Mouse (Mus musculus) MEL (cell line): ENCODE results near the gene Paqr5. TPM values are rescaled to one million over a fixed set of nuclear protein-coding genes. Genes with fewer than 3 reads are reported as not detected.

Source experiments
- DNase-seq: peaks from one replicate; pipeline ENCODE4 v3.0.0; 2011; ENCODE audit warnings: low read depth, low spot score
- H3K27ac ChIP-seq: 2 replicates; pipeline ENCODE4 v1.5.1; 2012; ENCODE audit warnings: low read depth, mild to moderate bottlenecking, control low read depth, low read length, moderate library complexity; ENCODE audit not compliant: control insufficient read depth
- H3K27me3 ChIP-seq, 2 experiments: fragments of 150-350 bp in 1 of 2; sonication (generic) in 1 of 2; 2 replicates each; pipeline ENCODE4 v1.6.1; 2012; ENCODE audit warnings: low read length in 2 of 2, mild to moderate bottlenecking in 2 of 2, improper control_type of control experiment in 1 of 2, moderate library complexity in 1 of 2; ENCODE audit not compliant: insufficient read depth in 2 of 2, control insufficient read depth in 1 of 2
- H3K36me3 ChIP-seq, 2 experiments: 2 replicates each; pipeline ENCODE4 v1.6.1; 2012 to 2014; ENCODE audit warnings: low read length in 2 of 2, improper control_type of control experiment in 1 of 2, inconsistent platforms in 1 of 2, mild to moderate bottlenecking in 1 of 2; ENCODE audit not compliant: insufficient read depth in 2 of 2, control insufficient read depth in 1 of 2
- H3K4me1 ChIP-seq, 2 experiments: fragments of 150-350 bp in 1 of 2; sonication (generic) in 1 of 2; 2 replicates each; pipeline ENCODE4 v1.6.1; 2012; ENCODE audit warnings: low read length in 2 of 2, improper control_type of control experiment in 1 of 2, mild to moderate bottlenecking in 1 of 2; ENCODE audit not compliant: insufficient read depth in 2 of 2, control insufficient read depth in 1 of 2
- H3K4me3 ChIP-seq, 2 experiments: fragments of 150-350 bp in 1 of 2; sonication (generic) in 1 of 2; 2 replicates each; pipeline ENCODE4 v1.5.1; 2012; ENCODE audit warnings: low read depth in 2 of 2, low read length in 2 of 2, mild to moderate bottlenecking in 2 of 2, moderate library complexity in 2 of 2, control low read depth in 1 of 2, improper control_type of control experiment in 1 of 2; ENCODE audit not compliant: control insufficient read depth in 1 of 2, insufficient read depth in 1 of 2
- H3K79me2 ChIP-seq: 2 replicates; pipeline ENCODE4 v1.6.1; 2012; ENCODE audit warnings: mild to moderate bottlenecking, low read length, moderate library complexity; ENCODE audit not compliant: control insufficient read depth, poor library complexity, insufficient read depth
- H3K9ac ChIP-seq: 2 replicates; pipeline ENCODE4 v1.6.1; 2012; ENCODE audit warnings: low read depth, mild to moderate bottlenecking, control low read depth, low read length, moderate library complexity; ENCODE audit not compliant: control insufficient read depth, poor library complexity, severe bottlenecking
- H3K9me3 ChIP-seq: fragments of 150-350 bp; sonication (generic); replicated peaks from 2 replicates; pipeline ENCODE4 v1.6.1; 2012; ENCODE audit warnings: mild to moderate bottlenecking, low read length, improper control_type of control experiment, moderate library complexity; ENCODE audit not compliant: insufficient read depth
- BHLHE40 ChIP-seq: IDR thresholded peaks from 2 replicates; pipeline ENCODE4 v1.6.1; 2012; ENCODE audit warnings: low read depth, mild to moderate bottlenecking, inconsistent platforms, low read length, improper control_type of control experiment, borderline replicate concordance
- CHD1 ChIP-seq: IDR thresholded peaks from 2 replicates; pipeline ENCODE4 v1.6.1; 2012; ENCODE audit warnings: low read depth, mild to moderate bottlenecking, inconsistent platforms, low read length, improper control_type of control experiment
- CHD2 ChIP-seq: IDR thresholded peaks from 2 replicates; pipeline ENCODE4 v1.6.1; 2011; ENCODE audit warnings: low read length, improper control_type of control experiment
- CTCF ChIP-seq, 3 experiments: IDR thresholded peaks in 2 of 3; conservative IDR thresholded peaks in 1 of 3; 2 replicates each; pipeline ENCODE4 v1.5.1; 2011 to 2012; ENCODE audit warnings: low read length in 3 of 3, low read depth in 2 of 3, mild to moderate bottlenecking in 2 of 3, improper control_type of control experiment in 1 of 3, inconsistent platforms in 1 of 3, mixed read lengths in 1 of 3, moderate library complexity in 1 of 3; ENCODE audit not compliant: control insufficient read depth in 1 of 3, insufficient read depth in 1 of 3, poor library complexity in 1 of 3, severe bottlenecking in 1 of 3
- E2F4 ChIP-seq: IDR thresholded peaks from 2 replicates; pipeline ENCODE4 v1.6.1; 2011; ENCODE audit warnings: low read depth, low read length, improper control_type of control experiment, borderline replicate concordance
- ELF1 ChIP-seq: IDR thresholded peaks from 2 replicates; pipeline ENCODE4 v1.6.1; 2014; ENCODE audit warnings: low read depth, mild to moderate bottlenecking, inconsistent platforms, low read length, improper control_type of control experiment, moderate library complexity
- EP300 ChIP-seq, 2 experiments: IDR thresholded peaks; 2 replicates each; pipeline ENCODE4 v1.6.1; 2011; ENCODE audit warnings: improper control_type of control experiment in 2 of 2, low read length in 2 of 2, low read depth in 1 of 2, mild to moderate bottlenecking in 1 of 2
- ETS1 ChIP-seq: IDR thresholded peaks from 2 replicates; pipeline ENCODE4 v1.6.1; 2012; ENCODE audit warnings: low read depth, mild to moderate bottlenecking, inconsistent platforms, low read length, improper control_type of control experiment, moderate library complexity
- GABPA ChIP-seq: IDR thresholded peaks from 2 replicates; pipeline ENCODE4 v1.6.1; 2012; ENCODE audit warnings: low read depth, mild to moderate bottlenecking, inconsistent platforms, low read length, improper control_type of control experiment, moderate library complexity
- GATA1 ChIP-seq: IDR thresholded peaks from 2 replicates; pipeline ENCODE4 v1.6.1; 2011; ENCODE audit warnings: low read depth, low read length, improper control_type of control experiment
- HCFC1 ChIP-seq: IDR thresholded peaks from 2 replicates; pipeline ENCODE4 v1.6.1; 2012; ENCODE audit warnings: low read depth, mild to moderate bottlenecking, inconsistent platforms, low read length, improper control_type of control experiment, moderate library complexity
- JUND ChIP-seq: IDR thresholded peaks from 2 replicates; pipeline ENCODE4 v1.6.1; 2011; ENCODE audit warnings: low read depth, mild to moderate bottlenecking, improper control_type of control experiment, low read length
- KAT2A ChIP-seq: conservative IDR thresholded peaks from 2 replicates; pipeline ENCODE4 v1.6.1; 2012; ENCODE audit warnings: low read depth, low read length, improper control_type of control experiment, inconsistent platforms
- MAFK ChIP-seq: IDR thresholded peaks from 2 replicates; pipeline ENCODE4 v1.6.1; 2011; ENCODE audit warnings: low read depth, mild to moderate bottlenecking, low read length, improper control_type of control experiment, borderline replicate concordance
- MAX ChIP-seq: IDR thresholded peaks from 2 replicates; pipeline ENCODE4 v1.6.1; 2011; ENCODE audit warnings: low read length, improper control_type of control experiment
- MAZ ChIP-seq: IDR thresholded peaks from 2 replicates; pipeline ENCODE4 v1.6.1; 2012; ENCODE audit warnings: low read depth, mild to moderate bottlenecking, inconsistent platforms, low read length, improper control_type of control experiment
- MEF2A ChIP-seq: IDR thresholded peaks from 2 replicates; pipeline ENCODE4 v1.6.1; 2014; ENCODE audit warnings: low read depth, mild to moderate bottlenecking, inconsistent platforms, low read length, improper control_type of control experiment; ENCODE audit not compliant: poor library complexity, insufficient replicate concordance, severe bottlenecking; ENCODE audit errors: extremely low read depth
- MXI1 ChIP-seq: IDR thresholded peaks from 2 replicates; pipeline ENCODE4 v1.6.1; 2011; ENCODE audit warnings: mild to moderate bottlenecking, low read depth, low read length, improper control_type of control experiment
- MYB ChIP-seq: IDR thresholded peaks from 2 replicates; pipeline ENCODE4 v1.6.1; 2011; ENCODE audit warnings: mild to moderate bottlenecking, low read depth, low read length, improper control_type of control experiment
- MYC ChIP-seq: IDR thresholded peaks from 2 replicates; pipeline ENCODE4 v1.6.1; 2011; ENCODE audit warnings: low read depth, mild to moderate bottlenecking, low read length, improper control_type of control experiment, moderate library complexity
- NELFE ChIP-seq: IDR thresholded peaks from 2 replicates; pipeline ENCODE4 v1.6.1; 2011; ENCODE audit warnings: low read depth, low read length, improper control_type of control experiment
- POLR2A ChIP-seq, 2 experiments: IDR thresholded peaks; 2 replicates each; pipeline ENCODE4 v1.6.1; 2011 to 2012; ENCODE audit warnings: low read length in 2 of 2, mild to moderate bottlenecking in 2 of 2, control low read depth in 1 of 2, improper control_type of control experiment in 1 of 2, low read depth in 1 of 2, moderate library complexity in 1 of 2; ENCODE audit not compliant: control insufficient read depth in 1 of 2, insufficient read depth in 1 of 2, poor library complexity in 1 of 2
- POLR2AphosphoS2 ChIP-seq: IDR thresholded peaks from 2 replicates; pipeline ENCODE4 v1.6.1; 2011; ENCODE audit warnings: low read length, improper control_type of control experiment
- POLR2AphosphoS5 ChIP-seq: IDR thresholded peaks from 2 replicates; pipeline ENCODE4 v1.6.1; 2012; ENCODE audit warnings: low read depth, borderline replicate concordance, mild to moderate bottlenecking, inconsistent platforms, low read length, moderate library complexity, mixed read lengths
- RAD21 ChIP-seq: IDR thresholded peaks from 2 replicates; pipeline ENCODE4 v1.6.1; 2011; ENCODE audit warnings: mild to moderate bottlenecking, low read depth, low read length, improper control_type of control experiment
- RCOR1 ChIP-seq: IDR thresholded peaks from 2 replicates; pipeline ENCODE4 v1.6.1; 2012; ENCODE audit warnings: low read depth, mild to moderate bottlenecking, inconsistent platforms, low read length, improper control_type of control experiment
- SIN3A ChIP-seq: IDR thresholded peaks from 2 replicates; pipeline ENCODE4 v1.6.1; 2012; ENCODE audit warnings: low read length, improper control_type of control experiment, inconsistent platforms
- SMC3 ChIP-seq: IDR thresholded peaks from 2 replicates; pipeline ENCODE4 v1.6.1; 2011; ENCODE audit warnings: low read depth, low read length, improper control_type of control experiment
- TAL1 ChIP-seq: IDR thresholded peaks from 2 replicates; pipeline ENCODE4 v1.6.1; 2012; ENCODE audit warnings: mild to moderate bottlenecking, inconsistent platforms, low read length, moderate library complexity, mixed read lengths
- TBP ChIP-seq: IDR thresholded peaks from 2 replicates; pipeline ENCODE4 v1.8.0; 2011; ENCODE audit warnings: low read depth, low read length, improper control_type of control experiment
- TCF12 ChIP-seq: IDR thresholded peaks from 2 replicates; pipeline ENCODE4 v1.6.1; 2014; ENCODE audit warnings: low read depth, mild to moderate bottlenecking, inconsistent platforms, low read length, improper control_type of control experiment, moderate library complexity
- UBTF ChIP-seq: IDR thresholded peaks from 2 replicates; pipeline ENCODE4 v1.6.1; 2012; ENCODE audit warnings: low read depth, mild to moderate bottlenecking, inconsistent platforms, low read length, improper control_type of control experiment, moderate library complexity, borderline replicate concordance; ENCODE audit not compliant: insufficient read depth
- USF1 ChIP-seq: IDR thresholded peaks from 2 replicates; pipeline ENCODE4 v1.6.1; 2014; ENCODE audit warnings: low read depth, mild to moderate bottlenecking, inconsistent platforms, low read length, improper control_type of control experiment, moderate library complexity
- USF2 ChIP-seq, 2 experiments: IDR thresholded peaks; 2 replicates each; pipeline ENCODE4 v1.6.1; 2011 to 2012; ENCODE audit warnings: improper control_type of control experiment in 2 of 2, low read length in 2 of 2, borderline replicate concordance in 1 of 2, inconsistent platforms in 1 of 2, low read depth in 1 of 2, mild to moderate bottlenecking in 1 of 2; ENCODE audit not compliant: insufficient read depth in 1 of 2
- ZC3H11A ChIP-seq: IDR thresholded peaks from 2 replicates; pipeline ENCODE4 v1.6.1; 2012; ENCODE audit warnings: low read depth, mild to moderate bottlenecking, inconsistent platforms, low read length, improper control_type of control experiment
- ZKSCAN1 ChIP-seq: IDR thresholded peaks from 2 replicates; pipeline ENCODE4 v1.6.1; 2012; ENCODE audit warnings: low read depth, mild to moderate bottlenecking, inconsistent platforms, low read length, improper control_type of control experiment, moderate library complexity
- ZMIZ1 ChIP-seq: IDR thresholded peaks from 2 replicates; pipeline ENCODE4 v1.6.1; 2012; ENCODE audit warnings: low read depth, mild to moderate bottlenecking, inconsistent platforms, low read length, improper control_type of control experiment, moderate library complexity
- ZNF384 ChIP-seq: IDR thresholded peaks from 2 replicates; pipeline ENCODE4 v1.6.1; 2012; ENCODE audit warnings: low read depth, mild to moderate bottlenecking, inconsistent platforms, low read length, improper control_type of control experiment
- polyA plus RNA-seq, 2 experiments: library from polyadenylated mRNA; stranded (reverse) in 1 of 2; unstranded in 1 of 2; fragments of >175 nt in 1 of 2; fragments of >200 nt in 1 of 2; gene quantifications; 2 replicates each; pipeline versions ENCODE4 v1.2.1 to v1.2.4; 2012; ENCODE audit warnings: low replicate concordance in 2 of 2, low read depth in 1 of 2; ENCODE audit not compliant: insufficient read length in 2 of 2, insufficient read depth in 1 of 2, missing spikeins in 1 of 2
- total RNA-seq: library from RNA; depleted of rRNA; stranded (reverse); fragments of 300-350 nt; gene quantifications from 2 replicates; pipeline ENCODE4 v1.2.3, GENCODE M21; 2012

Paqr5 gene
- total and polyA plus RNA-seq, 3 experiments: 0.04 TPM; not detected in 2

- Histone ChIP-seq H3K79me2 (peaks cover 9% of the 10 kb centered on the region), H3K27ac (peak overlapping the region; percentile 27; the same call in 1 of the 2 replicates), H3K9ac (no peak overlapping the region), H3K27me3 (no peaks in the 10 kb centered on the region), H3K4me3 (no peak overlapping the region), H3K9me3 (no peaks in the 10 kb centered on the region), H3K4me1 (peaks cover 12 to 19% of the 10 kb centered on the region in 2 experiments), H3K36me3 (peaks cover 35 to 41% of the 10 kb centered on the region in 2 experiments)
- peak; percentile 50 for DNase-seq
- TF ChIP-seq UBTF: no peak
- TF ChIP-seq MEF2A: peak; percentile 96; the same call in 1 of the 2 replicates
- TF ChIP-seq JUND: no peak
- TF ChIP-seq MAX: peak; percentile 33; the same call in 1 of the 2 replicates
- no peak for TF ChIP-seq CHD1
- TF ChIP-seq RCOR1: peak; percentile 92
- peak; percentile 82 for TF ChIP-seq SIN3A
- no peak for TF ChIP-seq KAT2A
- TF ChIP-seq CTCF (IDR thresholded peaks at IDR 0.05 in 2 of 3, conservative IDR thresholded peaks at IDR 0.05 in 1 of 3; ENCODE audit: control insufficient read depth in 1 of 3, insufficient read depth in 1 of 3, low read depth in 2 of 3, low read length in 3 of 3, poor library complexity in 1 of 3, severe bottlenecking in 1 of 3): no peak
- TF ChIP-seq TAL1: peak; percentile 54
- TF ChIP-seq MAFK: peak; percentile 38; the same call in 1 of the 2 replicates
- TF ChIP-seq POLR2AphosphoS5: no peak
- no peak for TF ChIP-seq RAD21
- TF ChIP-seq ZC3H11A: no peak
- TF ChIP-seq TBP: no peak
- no peak for TF ChIP-seq ELF1
- TF ChIP-seq E2F4: no peak
- TF ChIP-seq ZKSCAN1: no peak
- peak; percentile 78 for TF ChIP-seq GATA1
- TF ChIP-seq MAZ: no peak
- TF ChIP-seq POLR2A (IDR thresholded peaks at IDR 0.05; ENCODE audit: control insufficient read depth in 1 of 2, insufficient read depth in 1 of 2, low read depth in 1 of 2, low read length in 2 of 2, poor library complexity in 1 of 2): no peak
- TF ChIP-seq MYC: 0 out of 2 replicates have a peak, but pooled peaks have one; percentile 26
- TF ChIP-seq ZMIZ1: no peak
- TF ChIP-seq TCF12: peak; percentile 76
- TF ChIP-seq GABPA: no peak
- no peak for TF ChIP-seq CHD2
- peak; percentile 66; the same call in 1 of the 2 replicates for TF ChIP-seq MYB
- TF ChIP-seq ZNF384: 0 out of 2 replicates have a peak, but pooled peaks have one; percentile 18
- no peak for TF ChIP-seq SMC3
- no peak for TF ChIP-seq NELFE
- TF ChIP-seq POLR2AphosphoS2: no peak
- peak; percentile 75 to 90; a peak in 3 of 4 replicates for TF ChIP-seq EP300 (IDR thresholded peaks at IDR 0.05; ENCODE audit: low read depth in 1 of 2, low read length in 2 of 2)
- 0 out of 2 replicates have a peak, but pooled peaks have one; percentile 36 for TF ChIP-seq BHLHE40
- no peak for TF ChIP-seq HCFC1
- no peak for TF ChIP-seq USF2 (IDR thresholded peaks at IDR 0.05; ENCODE audit: borderline replicate concordance in 1 of 2, insufficient read depth in 1 of 2, low read depth in 1 of 2, low read length in 2 of 2)
- peak; percentile 97 for TF ChIP-seq ETS1
- 0 out of 2 replicates have a peak, but pooled peaks have one; percentile 53 for TF ChIP-seq MXI1
- TF ChIP-seq USF1: no peak
Observed at GRCm38 (mm10) chr9:61941054-61941453, 85.6 kb downstream of the Paqr5 start.
